Mouse (Mus musculus) heart, postnatal 0 days (tissue): ENCODE data around the gene Slc23a2. TPM values are rescaled to one million over a fixed set of nuclear protein-coding genes. Genes with fewer than 3 reads are reported as not detected.

ENCODE experiments used
- ATAC-seq: fragments of 200-750 bp; cut with Nextera tagmentation; 2 replicates; pipeline ENCODE4 v1.8.0; 2017; ENCODE audit warnings: low read depth, moderate number of reproducible peaks, moderate library complexity; ENCODE audit not compliant: insufficient read depth
- DNase-seq: peaks from one replicate; pipeline ENCODE4 v3.0.0-alpha.2; 2016; ENCODE audit warnings: low spot score
- H3K27ac ChIP-seq: fragments of 300-500 bp; sonication (generic); 2 replicates; pipeline ENCODE4 v1.5.1; 2014; ENCODE audit warnings: low read depth, mild to moderate bottlenecking
- H3K27me3 ChIP-seq: fragments of 300-500 bp; sonication (generic); 2 replicates; pipeline ENCODE4 v1.6.1; 2014; ENCODE audit warnings: low read length, mixed read lengths; ENCODE audit not compliant: control insufficient read depth, insufficient read depth
- H3K36me3 ChIP-seq: fragments of 300-500 bp; sonication (generic); replicated peaks from 2 replicates; pipeline ENCODE4 v1.6.1; 2014; ENCODE audit warnings: low read length, mixed read lengths; ENCODE audit not compliant: control insufficient read depth, insufficient read depth
- H3K4me1 ChIP-seq: fragments of 300-500 bp; sonication (generic); 2 replicates; pipeline ENCODE4 v1.6.1; 2014; ENCODE audit warnings: antibody characterized with exemption; ENCODE audit not compliant: control insufficient read depth, insufficient read depth
- H3K4me2 ChIP-seq: fragments of 300-500 bp; sonication (generic); 2 replicates; pipeline ENCODE4 v1.6.1; 2014; ENCODE audit warnings: low read depth, mild to moderate bottlenecking, low read length, moderate library complexity
- H3K4me3 ChIP-seq: fragments of 300-500 bp; sonication (generic); 2 replicates; pipeline ENCODE4 v1.5.1; 2014; ENCODE audit warnings: low read depth, low read length
- H3K9ac ChIP-seq: fragments of 300-500 bp; sonication (generic); replicated peaks from 2 replicates; pipeline ENCODE4 v1.6.1; 2014; ENCODE audit warnings: low read depth, low read length, mixed read lengths
- H3K9me3 ChIP-seq: fragments of 300-500 bp; sonication (generic); replicated peaks from 2 replicates; pipeline ENCODE4 v1.6.1; 2016; ENCODE audit warnings: low read length; ENCODE audit not compliant: control insufficient read depth
- CTCF ChIP-seq: IDR thresholded peaks from 2 replicates; pipeline ENCODE4 v1.5.1; 2016; ENCODE audit warnings: antibody characterized with exemption, control low read depth, low read depth
- EP300 ChIP-seq: IDR thresholded peaks from 2 replicates; pipeline ENCODE4 v1.6.1; 2016; ENCODE audit warnings: antibody characterized with exemption, low read depth
- WGBS: fragments of 180-500 bp; shearing (Covaris S2); extraction: QIAGEN DNeasy Blood & Tissue Kit; methylation state at CpG from one replicate; pipeline ENCODE4 v1.1.7; 2014; 5-methylcytosine and 5-hydroxymethylcytosine counted together
- polyA plus RNA-seq: library from polyadenylated mRNA; unstranded; fragments of >200 nt; fragmentation: Nextera tagmentation; extraction: Ambion mirVana; gene quantifications from 2 replicates; pipeline ENCODE4 v1.2.1, GENCODE M21; 2015
- total RNA-seq: library from RNA; depleted of rRNA; stranded (reverse); fragments of >200 nt; gene quantifications from 2 replicates; pipeline ENCODE4 v1.2.3, GENCODE M21; 2014; ENCODE audit warnings: low replicate concordance

Slc23a2 gene
- total and polyA plus RNA-seq, 2 experiments from 2014 or later, result 8.6 to 13.9 TPM

DNA sequence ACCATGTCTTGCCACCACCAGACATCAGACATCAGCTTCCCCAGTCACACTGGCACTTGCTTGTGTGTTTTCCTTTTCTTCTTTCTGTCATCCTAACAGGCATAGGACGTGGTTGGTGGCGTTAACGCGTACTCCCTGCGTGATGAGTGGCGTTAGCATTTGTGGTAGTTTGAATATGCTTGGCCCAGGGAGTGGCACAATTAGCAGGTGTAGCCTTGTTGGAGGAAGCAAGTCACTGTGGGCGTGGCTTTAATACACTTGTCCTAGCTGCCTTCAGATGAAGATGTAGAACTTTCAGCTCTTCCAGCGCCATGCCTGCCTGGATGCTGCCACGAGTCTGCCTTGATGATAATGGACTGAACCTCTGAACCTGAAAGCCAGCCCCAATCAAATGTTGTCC lies 32.5 kb upstream of the Slc23a2 start:
- no peak overlapping the region for H3K4me3 ChIP-seq
- H3K36me3 ChIP-seq, result no peaks in the 10 kb centered on the region
- H3K4me1 ChIP-seq, result no peaks in the 10 kb centered on the region
- no peak overlapping the region for H3K4me2 ChIP-seq
- WGBS, result 77% methylated on average over 9 of the region's 9 CpGs
- DNase-seq, result no peak
- TF ChIP-seq CTCF (no peak), EP300 (no peak)
- no peak overlapping the region for H3K27ac ChIP-seq
- H3K27me3 ChIP-seq, result no peaks in the 10 kb centered on the region
- no peak for ATAC-seq
- no peaks in the 10 kb centered on the region for H3K9me3 ChIP-seq
- H3K9ac ChIP-seq, result no peak overlapping the region

GRCm38 (mm10) chr2:132176289-132176848 lies 31.5 kb upstream of the Slc23a2 start:
- no peak for TF ChIP-seq EP300
- no peak for TF ChIP-seq CTCF
- 76% methylated on average over 3 of the region's 3 CpGs for WGBS
- H3K4me3 ChIP-seq, result no peak overlapping the region

GRCm38 (mm10) chr2:132174048-132174447 lies 29.1 kb upstream of the Slc23a2 start:
- WGBS, result 78% methylated on average over 3 of the region's 3 CpGs
- DNase-seq, result no peak
- no peak overlapping the region for H3K27ac ChIP-seq
- H3K27me3 ChIP-seq, result no peaks in the 10 kb centered on the region
- H3K9me3 ChIP-seq, result no peaks in the 10 kb centered on the region
- no peak for ATAC-seq
- no peak overlapping the region for H3K4me2 ChIP-seq
- no peak overlapping the region for H3K4me3 ChIP-seq
- TF ChIP-seq CTCF, result no peak
- no peak for TF ChIP-seq EP300
- no peak overlapping the region for H3K9ac ChIP-seq
- no peaks in the 10 kb centered on the region for H3K4me1 ChIP-seq
- no peaks in the 10 kb centered on the region for H3K36me3 ChIP-seq

More at GRCm38 (mm10) chr2:132176289-132176848, 31.5 kb upstream of the Slc23a2 start:
- DNase-seq, result no peak
- no peaks in the 10 kb centered on the region for H3K36me3 ChIP-seq
- no peak overlapping the region for H3K4me2 ChIP-seq
- H3K4me1 ChIP-seq, result no peaks in the 10 kb centered on the region
- no peak overlapping the region for H3K27ac ChIP-seq
- no peak for ATAC-seq
- no peaks in the 10 kb centered on the region for H3K9me3 ChIP-seq
- no peak overlapping the region for H3K9ac ChIP-seq
- H3K27me3 ChIP-seq, result no peaks in the 10 kb centered on the region

DNA sequence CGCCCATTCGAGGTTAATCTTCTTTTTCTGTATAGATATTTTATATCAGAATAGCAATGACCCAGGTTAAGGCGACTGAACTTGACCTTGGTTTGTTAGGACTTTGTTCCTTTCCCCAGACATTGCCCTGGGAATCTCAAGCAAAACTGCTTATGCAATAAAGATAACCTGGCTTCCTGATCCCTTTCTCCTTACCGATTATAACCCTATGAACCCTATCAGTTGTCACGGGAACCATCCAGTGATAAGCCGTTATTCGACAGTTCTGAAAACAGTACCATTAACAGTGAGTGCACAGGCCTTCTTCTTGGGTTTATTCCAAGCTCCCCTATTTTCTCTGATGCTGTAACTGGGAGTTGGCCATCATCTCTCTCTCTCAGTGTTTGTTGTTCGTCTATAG lies 27.0 kb upstream of the Slc23a2 start:
- Histone ChIP-seq H3K36me3 (no peaks in the 10 kb centered on the region), H3K4me3 (no peak overlapping the region), H3K9me3 (no peaks in the 10 kb centered on the region), H3K9ac (no peak overlapping the region), H3K27me3 (no peaks in the 10 kb centered on the region), H3K27ac (no peak overlapping the region), H3K4me1 (no peaks in the 10 kb centered on the region), H3K4me2 (no peak overlapping the region)
- ATAC-seq, result no peak
- WGBS, result 56% methylated on average over 8 of the region's 8 CpGs
- TF ChIP-seq EP300, result no peak
- no peak for TF ChIP-seq CTCF
- DNase-seq, result no peak

DNA sequence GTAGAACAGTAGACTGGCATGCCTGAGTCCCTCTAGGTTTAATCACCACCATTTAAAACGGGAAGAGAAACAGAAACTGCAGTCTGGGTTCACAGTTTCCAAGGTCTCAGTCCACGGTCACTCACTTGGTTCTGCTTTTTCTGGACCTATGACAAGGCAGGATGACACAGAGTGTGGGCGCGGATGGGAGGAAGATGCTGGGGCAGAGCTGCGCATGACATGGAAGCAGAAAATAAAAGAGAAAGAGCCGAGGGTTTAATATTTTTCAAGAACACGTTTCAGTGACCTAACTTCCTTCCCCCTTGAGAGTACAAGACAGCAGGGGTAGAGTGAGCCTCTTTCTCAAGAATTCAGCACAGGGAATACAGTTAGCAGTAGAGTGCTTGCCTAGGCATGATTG lies 24.2 kb upstream of the Slc23a2 start:
- Histone ChIP-seq H3K36me3 (no peaks in the 10 kb centered on the region), H3K4me2 (no peak overlapping the region), H3K4me3 (no peak overlapping the region), H3K4me1 (no peaks in the 10 kb centered on the region), H3K27ac (no peak overlapping the region), H3K9me3 (no peaks in the 10 kb centered on the region), H3K9ac (no peak overlapping the region), H3K27me3 (no peaks in the 10 kb centered on the region)
- ATAC-seq, result no peak
- TF ChIP-seq EP300 (no peak), CTCF (no peak)
- 79% methylated on average over 7 of the region's 7 CpGs for WGBS
- DNase-seq, result no peak

GRCm38 (mm10) chr2:132163626-132164025 lies 18.7 kb upstream of the Slc23a2 start:
- ATAC-seq (no peak), DNase-seq (no peak)
- H3K4me2 ChIP-seq, result no peak overlapping the region
- no peaks in the 10 kb centered on the region for H3K9me3 ChIP-seq
- no peak overlapping the region for H3K27ac ChIP-seq
- 95% methylated on average over 1 of the region's 1 CpGs for WGBS
- no peaks in the 10 kb centered on the region for H3K4me1 ChIP-seq
- no peak overlapping the region for H3K9ac ChIP-seq
- no peak overlapping the region for H3K4me3 ChIP-seq
- TF ChIP-seq CTCF, result no peak
- no peak for TF ChIP-seq EP300
- no peaks in the 10 kb centered on the region for H3K36me3 ChIP-seq
- H3K27me3 ChIP-seq, result no peaks in the 10 kb centered on the region
